Mouse (Mus musculus): ENCODE results near the gene Rad21l.

- TF ChIP-seq CTCF (IDR thresholded peaks at IDR 0.05; ENCODE audit: low read depth), result no peak
- no peak for TF ChIP-seq EP300 (IDR thresholded peaks at IDR 0.05; ENCODE audit: low read depth)
These were observed 70.3 kb downstream of the Rad21l start for GRCm38 (mm10) chr2:151598068-151598467.
